8 mouse cellular contexts compared by ENCODE assay signal in the genomic region with DNA sequence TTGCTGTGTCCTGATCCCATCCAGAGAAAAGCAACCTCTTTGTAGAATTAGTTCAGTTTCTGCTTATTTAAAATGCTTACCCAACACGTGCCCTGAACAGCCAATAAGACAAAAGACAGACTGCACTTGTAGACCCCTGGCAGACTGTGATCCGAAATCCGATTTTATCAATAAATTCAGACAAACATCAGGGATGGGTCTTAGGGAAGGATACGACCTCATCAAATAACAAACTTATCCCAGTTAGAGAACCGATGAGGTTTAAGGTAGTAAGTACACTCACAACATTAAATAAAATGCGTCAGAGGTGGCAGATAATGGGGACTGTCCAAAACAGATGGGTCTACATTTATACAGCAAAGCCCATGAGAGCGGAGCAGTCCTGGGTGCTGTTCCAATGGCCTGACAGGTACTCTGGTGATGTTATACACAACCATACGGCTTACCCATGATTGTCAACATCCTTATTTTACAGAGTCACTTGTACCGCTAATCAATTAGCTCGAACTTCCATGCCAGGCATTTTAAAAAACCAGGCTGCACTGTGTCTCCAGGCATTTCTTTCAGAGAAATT. TPM values are rescaled to one million over a fixed set of nuclear protein-coding genes. Genes with fewer than 3 reads are reported as not detected.
DNase-seq lines count a peak whose midpoint lies in the region; ATAC-seq and TF ChIP-seq lines count a peak whose summit lies in the region.

No protein-coding gene starts in this region.

- H3K4me3 ChIP-seq in layer of hippocampus, adult 2 months = peak overlapping the region; percentile 57
- peak overlapping the region; percentile 47 for H3K4me3 ChIP-seq in hindbrain, embryonic 13.5 days

- DNase-seq in layer of hippocampus, adult 2 months (ENCODE audit: low spot score in 2 of 2) = no peak
- no peak for DNase-seq in layer of hippocampus, adult 18-20 months (ENCODE audit: low spot score in 2 of 2)
- DNase-seq in ovary, postnatal 36 days (ENCODE audit: low spot score) = no peak
- no peak for DNase-seq in adrenal gland, postnatal 14 days
- no peak for DNase-seq in lung, postnatal 4 days

- peak overlapping the region; percentile 54 for H3K4me2 ChIP-seq in hindbrain, embryonic 13.5 days

- 31% methylated on average over 10 of the region's 10 CpGs for WGBS in hindbrain, embryonic 13.5 days

- H3K9ac ChIP-seq in hindbrain, embryonic 13.5 days = peak overlapping the region; percentile 76

- H3K27me3 ChIP-seq in hindbrain, embryonic 13.5 days = no peaks in the 10 kb centered on the region

- 0 out of 2 replicates have a peak, but pooled peaks cover under 1% of the 10 kb centered on the region for H3K9me3 ChIP-seq in hindbrain, embryonic 13.5 days

- TF ChIP-seq CTCF in layer of hippocampus, adult 2 months (conservative IDR thresholded peaks at IDR 0.05) = no peak

- peak overlapping the region; percentile 23 for H3K27ac ChIP-seq in layer of hippocampus, adult 2 months
- peak overlapping the region; percentile 69 for H3K27ac ChIP-seq in hindbrain, embryonic 13.5 days

- H3K4me1 ChIP-seq in hindbrain, embryonic 13.5 days (replicated peaks) = peaks cover 30% of the 10 kb centered on the region

- H3K36me3 ChIP-seq in hindbrain, embryonic 13.5 days = peaks cover 31% of the 10 kb centered on the region

- peak; percentile 10 for ATAC-seq in common myeloid progenitor, adult 5-6 weeks (replicated peaks; ENCODE audit: low read depth, poor library complexity, severe bottlenecking)
- ATAC-seq in hindbrain, embryonic 13.5 days (ENCODE audit: low FRiP score) = peak; percentile 49
- peak; percentile 15 for ATAC-seq in megakaryocyte, adult 5-6 weeks (ENCODE audit: poor library complexity, severe bottlenecking)

RNA-seq across cellular contexts. Expression of a gene that starts 0.8 kb away (rescaled TPM):
- total RNA-seq in layer of hippocampus, adult 2 months (2021) = 10 to 100 TPM; 31.9 to 35.3 TPM
- 10 to 100 TPM; 33.1 to 39.1 TPM for total RNA-seq in layer of hippocampus, adult 18-20 months (2021)
- 186 and 205 TPM in 2 replicates for total RNA-seq in common myeloid progenitor, adult 5-6 weeks (2017)
- polyA plus RNA-seq in hindbrain, embryonic 13.5 days (2015; fragmentation: Nextera tagmentation; extraction: Ambion mirVana) = 82.0 and 82.8 TPM in 2 replicates
- total RNA-seq in megakaryocyte, adult 5-6 weeks (2015) = 99.8 and 112 TPM in 2 replicates
- 174 and 189 TPM in 2 replicates for total RNA-seq in megakaryocyte, adult 5-6 weeks (2017)
- 57.7 and 64.9 TPM in 2 replicates for total RNA-seq in adrenal gland, postnatal 14 days (2021)

RNA-seq across cellular contexts. Expression of a gene that starts 0.8 kb away (rescaled TPM):
- total RNA-seq in layer of hippocampus, adult 2 months (2021) = under 1 TPM in 1 of 2 experiments, not detected in 1; 0.12 TPM
- total RNA-seq in layer of hippocampus, adult 18-20 months (2021) = under 1 TPM in 1 of 2 experiments, not detected in 1; 0.08 TPM
- not detected in 2 replicates for total RNA-seq in common myeloid progenitor, adult 5-6 weeks (2017)
- polyA plus RNA-seq in hindbrain, embryonic 13.5 days (2015; fragmentation: Nextera tagmentation; extraction: Ambion mirVana) = 0.04 TPM in 1 of 2 replicates, not detected in the other
- not detected in 2 replicates for total RNA-seq in megakaryocyte, adult 5-6 weeks (2015)
- total RNA-seq in megakaryocyte, adult 5-6 weeks (2017) = not detected in 2 replicates
- total RNA-seq in adrenal gland, postnatal 14 days (2021) = not detected in 2 replicates

RNA-seq across cellular contexts. Expression of a gene that starts 49.8 kb away (rescaled TPM):
- total RNA-seq in layer of hippocampus, adult 2 months (2021) = under 1 TPM in 1 of 2 experiments, not detected in 1; 0.38 TPM
- total RNA-seq in layer of hippocampus, adult 18-20 months (2021) = under 1 TPM in 1 of 2 experiments, not detected in 1; 0.52 TPM
- 0.15 and 0.18 TPM in 2 replicates for total RNA-seq in common myeloid progenitor, adult 5-6 weeks (2017)
- 0.66 and 0.79 TPM in 2 replicates for polyA plus RNA-seq in hindbrain, embryonic 13.5 days (2015; fragmentation: Nextera tagmentation; extraction: Ambion mirVana)
- total RNA-seq in megakaryocyte, adult 5-6 weeks (2015) = 0.47 and 1.2 TPM in 2 replicates
- 0.28 and 0.37 TPM in 2 replicates for total RNA-seq in megakaryocyte, adult 5-6 weeks (2017)
- 0.04 and 0.26 TPM in 2 replicates for total RNA-seq in adrenal gland, postnatal 14 days (2021)
